Mouse (Mus musculus) C2C12 (cell line): ENCODE results near the gene Rab13.

ENCODE experiments used
- CEBPB ChIP-seq: IDR thresholded peaks from one replicate; pipeline ENCODE4 v1.6.1; 2011; ENCODE audit warnings: low read depth, mild to moderate bottlenecking, control low read depth, moderate library complexity
- CTCF ChIP-seq: IDR thresholded peaks from one replicate; pipeline ENCODE4 v1.5.1; 2011; ENCODE audit not compliant: control insufficient read depth, insufficient read depth, insufficient read length
- FOSL1 ChIP-seq: IDR thresholded peaks from one replicate; pipeline ENCODE4 v1.8.0; 2011; ENCODE audit warnings: mild to moderate bottlenecking, low read length; ENCODE audit not compliant: poor library complexity, insufficient read depth, severe bottlenecking
- MAX ChIP-seq: IDR thresholded peaks from one replicate; pipeline ENCODE4 v1.6.1; 2011; ENCODE audit warnings: mild to moderate bottlenecking, control low read depth
- USF1 ChIP-seq: IDR thresholded peaks from one replicate; pipeline ENCODE4 v1.6.1; 2011; ENCODE audit warnings: low read depth, mild to moderate bottlenecking, control low read depth, moderate library complexity

DNA sequence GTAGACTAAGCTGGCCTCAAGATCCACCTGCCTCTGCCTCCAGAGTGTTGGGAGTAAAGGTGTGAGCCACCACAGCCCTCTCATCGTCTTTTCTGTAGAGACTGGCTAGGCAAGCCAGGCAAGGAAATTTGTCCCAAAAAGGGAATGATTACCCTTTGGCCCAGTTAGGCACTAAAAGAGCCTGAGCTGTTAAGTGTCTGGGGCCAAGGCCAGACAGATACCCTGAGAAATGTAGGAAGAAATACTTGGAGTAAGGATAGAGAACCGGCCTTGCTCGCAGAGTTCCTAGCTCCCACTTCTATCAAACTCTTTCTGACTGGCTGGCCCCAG, 34.1 kb downstream of the Rab13 start:
- TF ChIP-seq CTCF, result no peak
- no peak for TF ChIP-seq USF1
- no peak for TF ChIP-seq CEBPB
- TF ChIP-seq MAX, result no peak
- TF ChIP-seq FOSL1, result no peak
